Mouse (Mus musculus): ENCODE measurements around the gene Ccnt1. TPM values are rescaled to one million over a fixed set of nuclear protein-coding genes. Genes with fewer than 3 reads are reported as not detected.

Ccnt1 gene
- polyA plus RNA-seq, 1 experiment from 2014 or later, result 34.0 TPM

DNA sequence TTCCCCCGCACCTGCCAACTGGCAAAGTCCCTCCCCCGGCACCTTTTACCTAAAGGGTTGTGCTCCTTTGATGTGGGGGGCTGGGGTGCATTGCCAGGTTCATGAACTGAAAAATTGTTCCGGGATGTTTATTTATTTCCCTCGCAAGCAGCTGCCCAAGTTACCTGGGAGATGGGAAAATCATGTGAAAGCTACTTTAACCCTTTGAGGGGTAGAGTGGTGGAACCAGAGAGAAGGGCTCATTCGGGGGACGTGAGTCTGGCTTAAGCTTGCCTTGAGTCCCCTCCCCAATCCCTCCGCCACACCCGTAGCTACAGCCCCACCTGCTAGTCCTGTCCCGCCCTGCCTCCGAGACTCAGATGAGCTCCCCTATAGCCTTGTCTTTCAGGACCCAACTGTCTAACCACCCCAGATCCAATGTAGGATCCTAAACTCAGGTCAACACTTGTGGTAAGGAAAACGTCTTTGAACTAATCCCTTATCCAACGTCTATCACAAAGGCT is 39.5 kb upstream of the Ccnt1 start:
- ATAC-seq (ENCODE audit: insufficient number of reproducible peaks, insufficient read depth, low FRiP score, low read depth), result no peak
- no peaks in the 10 kb centered on the region for H3K9me3 ChIP-seq (ENCODE audit: control insufficient read depth, low read length)
- peak overlapping the region; percentile 99 for H3K9ac ChIP-seq (ENCODE audit: low read length)
- H3K36me3 ChIP-seq (ENCODE audit: control insufficient read depth, insufficient read depth, low read length), result 0 out of 2 replicates have a peak, but pooled peaks cover under 1% of the 10 kb centered on the region
- WGBS, result 6% methylated on average over 12 of the region's 12 CpGs
- no peaks in the 10 kb centered on the region for H3K27me3 ChIP-seq (ENCODE audit: control insufficient read depth, insufficient read depth, low read length)
- peak overlapping the region; percentile 84 to 90 for H3K4me3 ChIP-seq (ENCODE audit: control insufficient read depth in 1 of 2, insufficient read depth in 1 of 2, low read depth in 1 of 2, low read length in 2 of 2)
- H3K4me2 ChIP-seq (ENCODE audit: low read length), result peak overlapping the region; percentile 90
- H3K27ac ChIP-seq (replicated peaks in 1 of 2; ENCODE audit: control insufficient read depth in 1 of 2, insufficient read depth in 1 of 2, low read depth in 2 of 2, low read length in 2 of 2), result peak overlapping the region in 1 of 2 experiments; percentile 98; a peak in 3 of 4 replicates
- peaks cover 23 to 40% of the 10 kb centered on the region in 2 experiments for H3K4me1 ChIP-seq (ENCODE audit: control insufficient read depth in 2 of 2, insufficient read depth in 2 of 2, low read length in 2 of 2)

DNA sequence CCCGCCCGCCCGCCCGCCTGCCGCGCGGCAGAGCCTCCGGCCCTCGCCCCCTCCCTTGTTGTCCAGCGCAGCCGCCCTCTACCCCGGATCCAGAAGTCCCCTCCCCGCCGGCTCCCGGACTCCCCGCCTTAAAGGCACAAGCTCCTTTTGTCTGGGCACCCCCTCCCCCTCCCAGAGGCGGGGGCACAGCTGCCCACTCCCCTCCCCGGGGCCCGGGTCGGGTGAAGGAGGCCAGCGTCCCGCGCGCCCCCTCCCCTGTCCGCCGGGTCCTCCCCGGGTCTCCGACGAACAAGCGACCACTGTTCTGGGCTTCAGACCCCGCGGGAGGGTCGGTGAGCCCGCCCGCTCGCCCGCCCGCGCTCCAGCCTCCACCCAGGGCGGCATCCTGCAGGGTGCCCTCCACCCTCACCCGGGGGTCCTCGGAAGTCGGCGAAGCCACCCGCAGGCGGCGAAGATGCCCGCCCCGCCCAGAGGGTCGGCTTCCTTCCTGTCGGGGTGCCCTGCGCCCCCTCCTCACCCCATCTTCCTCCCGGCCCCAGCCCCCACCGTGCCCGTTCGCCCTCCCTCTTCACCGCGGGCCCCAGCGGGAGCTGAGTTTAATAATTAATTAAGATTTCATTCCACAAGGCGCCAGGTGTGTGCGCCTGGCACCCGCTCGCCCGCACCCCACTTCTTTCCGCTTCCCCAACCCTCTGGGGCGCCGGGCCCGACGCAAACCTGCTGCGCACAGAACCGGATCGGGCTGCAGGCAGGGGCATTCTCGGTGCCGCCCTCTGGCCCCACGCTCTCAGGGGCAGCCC is 38.8 kb upstream of the Ccnt1 start, which contains the start of gene Adcy6:
Gene Adcy6 (minus strand): TSS at position 746 of the 800 bp plus-strand sequence.
- peak within 1 kb of the TSS; percentile 84 to 90 for H3K4me3 ChIP-seq (ENCODE audit: control insufficient read depth in 1 of 2, insufficient read depth in 1 of 2, low read depth in 1 of 2, low read length in 2 of 2)
- under 1% methylated on average over 56 of the region's 75 CpGs for WGBS
- peak within 1 kb of the TSS; percentile 90 for H3K4me2 ChIP-seq (ENCODE audit: low read length)
- H3K4me1 ChIP-seq (ENCODE audit: control insufficient read depth in 2 of 2, insufficient read depth in 2 of 2, low read length in 2 of 2), result peaks cover 24 to 40% of the 10 kb centered on the region in 2 experiments
- H3K27me3 ChIP-seq (ENCODE audit: control insufficient read depth, insufficient read depth, low read length), result no peaks in the 10 kb centered on the region
- H3K36me3 ChIP-seq (ENCODE audit: control insufficient read depth, insufficient read depth, low read length), result peaks cover 6% of the 10 kb centered on the region
- ATAC-seq (ENCODE audit: insufficient number of reproducible peaks, insufficient read depth, low FRiP score, low read depth), result peak; percentile 59
- H3K27ac ChIP-seq (replicated peaks in 1 of 2; ENCODE audit: control insufficient read depth in 1 of 2, insufficient read depth in 1 of 2, low read depth in 2 of 2, low read length in 2 of 2), result peak within 1 kb of the TSS; percentile 98 to 99
- H3K9me3 ChIP-seq (ENCODE audit: control insufficient read depth, low read length), result no peaks in the 10 kb centered on the region
- peak within 1 kb of the TSS; percentile 99 for H3K9ac ChIP-seq (ENCODE audit: low read length)

DNA sequence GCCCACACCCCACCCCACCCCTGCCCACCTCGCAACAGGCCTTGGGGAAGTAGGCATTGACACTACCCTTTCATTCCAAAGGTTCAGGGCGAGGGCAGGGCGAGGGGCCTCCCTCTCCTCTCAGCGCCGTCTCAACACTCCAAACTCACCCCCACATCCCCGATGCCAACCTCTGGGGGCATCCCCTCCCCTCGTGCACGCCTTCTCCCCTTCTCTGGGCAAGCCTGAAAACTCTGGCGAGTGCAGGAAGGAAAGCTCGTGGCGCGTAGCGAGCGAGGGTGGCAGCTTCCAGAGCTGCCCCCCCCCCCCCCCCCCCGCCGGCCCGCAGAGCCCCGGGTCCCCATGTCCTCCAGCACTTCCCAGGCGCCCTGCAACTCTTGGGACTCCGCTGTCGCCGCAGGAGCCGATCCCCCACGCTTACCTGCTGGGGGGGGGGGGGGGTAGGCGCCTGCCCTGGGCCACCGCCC is 38.1 kb upstream of the Ccnt1 start:
- H3K9me3 ChIP-seq (ENCODE audit: control insufficient read depth, low read length), result no peaks in the 10 kb centered on the region
- H3K36me3 ChIP-seq (ENCODE audit: control insufficient read depth, insufficient read depth, low read length), result peaks cover 13% of the 10 kb centered on the region
- H3K4me1 ChIP-seq (ENCODE audit: control insufficient read depth in 2 of 2, insufficient read depth in 2 of 2, low read length in 2 of 2), result peaks cover 28 to 40% of the 10 kb centered on the region in 2 experiments
- peak overlapping the region; percentile 84 to 90 for H3K4me3 ChIP-seq (ENCODE audit: control insufficient read depth in 1 of 2, insufficient read depth in 1 of 2, low read depth in 1 of 2, low read length in 2 of 2)
- H3K4me2 ChIP-seq (ENCODE audit: low read length), result peak overlapping the region; percentile 90
- ATAC-seq (ENCODE audit: insufficient number of reproducible peaks, insufficient read depth, low FRiP score, low read depth), result no peak
- H3K27ac ChIP-seq (replicated peaks in 1 of 2; ENCODE audit: control insufficient read depth in 1 of 2, insufficient read depth in 1 of 2, low read depth in 2 of 2, low read length in 2 of 2), result peak overlapping the region; percentile 98 to 99
- WGBS, result 3% methylated on average over 8 of the region's 26 CpGs
- no peaks in the 10 kb centered on the region for H3K27me3 ChIP-seq (ENCODE audit: control insufficient read depth, insufficient read depth, low read length)
- H3K9ac ChIP-seq (ENCODE audit: low read length), result peak overlapping the region; percentile 99

DNA sequence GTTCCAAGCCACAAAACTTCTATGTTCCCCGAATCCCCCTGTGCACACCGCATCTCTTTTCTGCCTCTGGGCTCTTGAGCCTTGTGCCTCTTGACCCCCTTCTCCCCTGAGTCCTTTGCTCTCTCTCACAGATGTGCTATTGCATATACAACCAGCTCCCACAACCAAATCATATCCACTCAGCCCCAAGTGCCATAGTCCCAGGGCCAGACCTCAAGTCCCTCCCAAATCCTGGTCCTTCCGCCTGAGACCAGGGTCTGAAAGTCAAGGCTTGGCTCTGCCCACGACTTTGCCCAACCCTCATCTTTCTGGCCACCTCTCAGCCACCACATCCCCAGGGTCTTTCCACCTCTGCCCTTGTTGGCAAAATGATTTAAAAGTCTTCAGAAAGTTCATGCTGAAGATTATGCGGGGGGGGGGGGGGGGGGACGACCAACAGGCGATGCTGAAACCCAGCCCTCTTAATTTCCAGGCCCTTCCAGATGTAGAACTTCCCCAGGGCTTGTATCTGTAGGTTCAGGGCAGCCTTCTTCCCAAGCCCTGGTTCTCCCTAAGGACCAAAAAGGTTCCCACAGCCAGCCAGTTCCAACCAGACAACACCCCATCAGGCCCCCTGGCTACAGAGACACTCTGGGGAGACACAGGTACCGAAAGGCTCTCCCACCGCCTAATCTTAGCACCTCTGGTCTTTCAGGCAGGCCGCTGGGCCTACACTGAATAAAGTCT is 37.5 kb upstream of the Ccnt1 start:
- H3K4me3 ChIP-seq (ENCODE audit: control insufficient read depth in 1 of 2, insufficient read depth in 1 of 2, low read depth in 1 of 2, low read length in 2 of 2), result peak overlapping the region; percentile 84 to 90
- peak overlapping the region; percentile 98 to 99 for H3K27ac ChIP-seq (replicated peaks in 1 of 2; ENCODE audit: control insufficient read depth in 1 of 2, insufficient read depth in 1 of 2, low read depth in 2 of 2, low read length in 2 of 2)
- H3K9me3 ChIP-seq (ENCODE audit: control insufficient read depth, low read length), result no peaks in the 10 kb centered on the region
- H3K36me3 ChIP-seq (ENCODE audit: control insufficient read depth, insufficient read depth, low read length), result peaks cover 19% of the 10 kb centered on the region
- H3K9ac ChIP-seq (ENCODE audit: low read length), result peak overlapping the region; percentile 99
- no peak for ATAC-seq (ENCODE audit: insufficient number of reproducible peaks, insufficient read depth, low FRiP score, low read depth)
- 1% methylated on average over 9 of the region's 10 CpGs for WGBS
- peak overlapping the region; percentile 90 for H3K4me2 ChIP-seq (ENCODE audit: low read length)
- H3K27me3 ChIP-seq (ENCODE audit: control insufficient read depth, insufficient read depth, low read length), result no peaks in the 10 kb centered on the region
- peaks cover 33 to 46% of the 10 kb centered on the region in 2 experiments for H3K4me1 ChIP-seq (ENCODE audit: control insufficient read depth in 2 of 2, insufficient read depth in 2 of 2, low read length in 2 of 2)

DNA sequence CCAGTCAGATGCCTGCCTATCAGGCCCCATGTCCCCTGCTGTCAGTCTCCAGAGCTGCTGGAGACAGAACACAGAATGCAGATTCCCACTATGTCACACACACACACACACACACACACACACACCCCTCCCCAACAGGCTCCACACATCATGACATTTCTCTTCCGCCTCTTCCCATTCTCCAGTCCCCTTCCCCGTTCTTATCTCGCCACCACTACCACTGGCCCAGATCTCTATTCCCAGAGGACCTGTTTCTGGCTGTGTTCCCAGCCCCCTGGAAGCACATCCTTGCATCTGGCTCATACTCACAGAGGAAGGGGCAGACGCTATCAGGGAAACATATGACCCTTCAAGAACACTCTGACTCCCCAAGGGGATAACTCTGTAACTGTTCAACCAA is 36.8 kb upstream of the Ccnt1 start:
- Histone ChIP-seq H3K9me3 (ENCODE audit: control insufficient read depth, low read length) (no peaks in the 10 kb centered on the region), H3K4me3 (ENCODE audit: control insufficient read depth in 1 of 2, insufficient read depth in 1 of 2, low read depth in 1 of 2, low read length in 2 of 2) (peak overlapping the region; percentile 84 to 90), H3K4me1 (ENCODE audit: control insufficient read depth in 2 of 2, insufficient read depth in 2 of 2, low read length in 2 of 2) (peaks cover 40 to 53% of the 10 kb centered on the region in 2 experiments), H3K27ac (replicated peaks in 1 of 2; ENCODE audit: control insufficient read depth in 1 of 2, insufficient read depth in 1 of 2, low read depth in 2 of 2, low read length in 2 of 2) (peak overlapping the region; percentile 98 to 99), H3K4me2 (ENCODE audit: low read length) (peak overlapping the region; percentile 90), H3K9ac (ENCODE audit: low read length) (peak overlapping the region; percentile 99), H3K27me3 (ENCODE audit: control insufficient read depth, insufficient read depth, low read length) (no peaks in the 10 kb centered on the region), H3K36me3 (ENCODE audit: control insufficient read depth, insufficient read depth, low read length) (peaks cover 26% of the 10 kb centered on the region)
- 5% methylated on average over 4 of the region's 4 CpGs for WGBS
- peak; percentile 79 for ATAC-seq (ENCODE audit: insufficient number of reproducible peaks, insufficient read depth, low FRiP score, low read depth)

DNA sequence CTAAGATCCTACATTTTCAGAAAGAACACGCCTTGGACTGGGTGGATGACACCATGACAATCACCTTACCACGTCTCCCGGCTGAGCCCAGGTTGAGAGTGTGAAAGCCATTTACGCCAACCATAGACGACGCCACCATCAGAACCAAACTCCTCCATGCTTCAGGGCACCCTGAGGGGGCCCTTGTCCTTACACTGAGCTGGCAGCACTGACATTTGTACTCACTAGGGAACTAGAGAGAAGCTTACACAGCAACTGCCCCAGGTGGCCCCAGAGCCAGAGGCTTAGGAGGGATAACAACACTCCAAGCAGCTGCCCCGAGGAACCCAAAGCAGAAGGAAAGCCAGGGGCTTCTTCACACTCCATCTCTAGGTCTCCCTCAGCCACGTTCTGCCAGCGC is 36.0 kb upstream of the Ccnt1 start:
- peaks cover 30% of the 10 kb centered on the region for H3K36me3 ChIP-seq (ENCODE audit: control insufficient read depth, insufficient read depth, low read length)
- H3K4me3 ChIP-seq (ENCODE audit: control insufficient read depth in 1 of 2, insufficient read depth in 1 of 2, low read depth in 1 of 2, low read length in 2 of 2), result peak overlapping the region; percentile 84 to 90
- H3K27me3 ChIP-seq (ENCODE audit: control insufficient read depth, insufficient read depth, low read length), result no peaks in the 10 kb centered on the region
- H3K4me1 ChIP-seq (ENCODE audit: control insufficient read depth in 2 of 2, insufficient read depth in 2 of 2, low read length in 2 of 2), result peaks cover 48 to 60% of the 10 kb centered on the region in 2 experiments
- peak overlapping the region; percentile 90 for H3K4me2 ChIP-seq (ENCODE audit: low read length)
- WGBS, result 24% methylated on average over 9 of the region's 9 CpGs
- no peaks in the 10 kb centered on the region for H3K9me3 ChIP-seq (ENCODE audit: control insufficient read depth, low read length)
- no peak for ATAC-seq (ENCODE audit: insufficient number of reproducible peaks, insufficient read depth, low FRiP score, low read depth)
- peak overlapping the region; percentile 82 to 98 for H3K27ac ChIP-seq (replicated peaks in 1 of 2; ENCODE audit: control insufficient read depth in 1 of 2, insufficient read depth in 1 of 2, low read depth in 2 of 2, low read length in 2 of 2)
- H3K9ac ChIP-seq (ENCODE audit: low read length), result peak overlapping the region; percentile 77

DNA sequence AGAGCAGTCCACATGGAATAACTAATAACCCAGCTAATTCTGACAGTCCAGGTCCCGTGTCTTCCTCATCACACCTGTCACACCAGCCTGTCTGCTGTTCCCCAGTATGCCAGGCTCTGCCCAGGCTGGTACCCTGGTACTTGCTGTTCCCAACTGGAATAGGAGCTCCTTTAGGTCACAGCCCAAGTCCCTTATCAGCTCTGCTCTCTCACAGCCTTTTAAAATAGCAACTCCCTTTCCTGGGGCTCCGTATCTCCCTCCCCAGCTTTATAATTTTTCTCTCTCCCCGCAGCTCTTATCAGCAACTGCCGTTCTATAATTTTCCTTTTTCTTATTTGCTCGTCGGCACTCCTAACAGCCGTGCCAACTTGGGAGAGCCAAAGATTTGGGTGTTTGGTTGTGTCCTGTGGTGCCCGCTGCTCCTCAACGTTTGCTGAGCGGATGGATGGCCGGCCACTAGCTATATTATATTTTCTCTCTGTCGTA is 35.4 kb upstream of the Ccnt1 start:
- 8% methylated on average over 12 of the region's 12 CpGs for WGBS
- Histone ChIP-seq H3K36me3 (ENCODE audit: control insufficient read depth, insufficient read depth, low read length) (peaks cover 37% of the 10 kb centered on the region), H3K9ac (ENCODE audit: low read length) (peak overlapping the region; percentile 77), H3K4me3 (ENCODE audit: control insufficient read depth in 1 of 2, insufficient read depth in 1 of 2, low read depth in 1 of 2, low read length in 2 of 2) (peak overlapping the region; percentile 84 to 90), H3K27me3 (ENCODE audit: control insufficient read depth, insufficient read depth, low read length) (no peaks in the 10 kb centered on the region), H3K27ac (replicated peaks in 1 of 2; ENCODE audit: control insufficient read depth in 1 of 2, insufficient read depth in 1 of 2, low read depth in 2 of 2, low read length in 2 of 2) (peak overlapping the region; percentile 82 to 98), H3K9me3 (ENCODE audit: control insufficient read depth, low read length) (no peaks in the 10 kb centered on the region), H3K4me2 (ENCODE audit: low read length) (peak overlapping the region; percentile 90), H3K4me1 (ENCODE audit: control insufficient read depth in 2 of 2, insufficient read depth in 2 of 2, low read length in 2 of 2) (peaks cover 54 to 66% of the 10 kb centered on the region in 2 experiments)
- ATAC-seq (ENCODE audit: insufficient number of reproducible peaks, insufficient read depth, low FRiP score, low read depth), result no peak

All from heart, embryonic 14.5 days (tissue).